Mouse (Mus musculus): ENCODE measurements at regions not wholly inside any gene's neighbourhood (a gene's known extent, or its start where the extent isn't known, plus 50 kb on each side); places are given as distances from the start of the nearest gene placed in this dataset.

GRCm38 (mm10) chr3:16916072-16916403 lies 909.8 kb upstream of the Gm5150 start:
- TF ChIP-seq POLR2A (IDR thresholded peaks at IDR 0.05; ENCODE audit: borderline replicate concordance, extremely low read depth, insufficient read depth, insufficient read length, poor library complexity, severe bottlenecking) (no peak), CTCF (IDR thresholded peaks at IDR 0.05; ENCODE audit: borderline replicate concordance, extremely low read depth, insufficient read depth, insufficient read length) (no peak)
